Mouse (Mus musculus): ENCODE data around the gene Shcbp1l. TPM values are rescaled to one million over a fixed set of nuclear protein-coding genes. Genes with fewer than 3 reads are reported as not detected.
"Not testable (repeated sequence)": the region's sequence is repeated elsewhere in the genome, so short reads cannot be mapped to it uniquely, and the experiment has no call there.

The Shcbp1l gene
- polyA plus RNA-seq, 1 experiment from 2014 or later = 0.56 TPM

- WGBS = 81% methylated on average over 4 of the region's 4 CpGs
- not testable (repeated sequence) for ATAC-seq (replicated peaks; ENCODE audit: low FRiP score)
Measured at GRCm38 (mm10) chr1:153395706-153396105, 29.3 kb upstream of the Shcbp1l start.

GRCm38 (mm10) chr1:153401765-153402164 is 23.2 kb upstream of the Shcbp1l start:
- H3K27me3 ChIP-seq (replicated peaks; ENCODE audit: control insufficient read depth, insufficient read depth, low read length) = no peaks in the 10 kb centered on the region
- no peak overlapping the region for H3K4me2 ChIP-seq
- no peaks in the 10 kb centered on the region for H3K9me3 ChIP-seq (ENCODE audit: control insufficient read depth, low read length)
- ATAC-seq (replicated peaks; ENCODE audit: low FRiP score) (no peak; the same call in 1 of the 2 replicates), DNase-seq (ENCODE audit: low spot score) (peak; percentile 45)
- H3K4me1 ChIP-seq (replicated peaks; ENCODE audit: control insufficient read depth, insufficient read depth, low read length) = no peaks in the 10 kb centered on the region
- under 1% methylated on average over 7 of the region's 7 CpGs for WGBS
- H3K36me3 ChIP-seq (ENCODE audit: control insufficient read depth, insufficient read depth, low read length) = no peaks in the 10 kb centered on the region
- no peak overlapping the region for H3K9ac ChIP-seq (ENCODE audit: low read depth, low read length)
- H3K4me3 ChIP-seq (ENCODE audit: low read depth, low read length) = no peak overlapping the region
- H3K27ac ChIP-seq (ENCODE audit: low read depth, low read length) = no peak overlapping the region

More at GRCm38 (mm10) chr1:153395706-153396105, 29.3 kb upstream of the Shcbp1l start:
- not testable (repeated sequence) for DNase-seq (ENCODE audit: low spot score); H3K4me1 ChIP-seq (replicated peaks; ENCODE audit: control insufficient read depth, insufficient read depth, low read length); H3K27me3 ChIP-seq (replicated peaks; ENCODE audit: control insufficient read depth, insufficient read depth, low read length); H3K36me3 ChIP-seq (ENCODE audit: control insufficient read depth, insufficient read depth, low read length); H3K9me3 ChIP-seq (ENCODE audit: control insufficient read depth, low read length); H3K27ac ChIP-seq (ENCODE audit: low read depth, low read length); H3K4me2 ChIP-seq; H3K4me3 ChIP-seq (ENCODE audit: low read depth, low read length); H3K9ac ChIP-seq (ENCODE audit: low read depth, low read length)

- not testable (repeated sequence) for H3K4me2 ChIP-seq; H3K27me3 ChIP-seq (replicated peaks; ENCODE audit: control insufficient read depth, insufficient read depth, low read length); H3K4me1 ChIP-seq (replicated peaks; ENCODE audit: control insufficient read depth, insufficient read depth, low read length); H3K9ac ChIP-seq (ENCODE audit: low read depth, low read length); DNase-seq (ENCODE audit: low spot score); H3K27ac ChIP-seq (ENCODE audit: low read depth, low read length); H3K9me3 ChIP-seq (ENCODE audit: control insufficient read depth, low read length); ATAC-seq (replicated peaks; ENCODE audit: low FRiP score); H3K36me3 ChIP-seq (ENCODE audit: control insufficient read depth, insufficient read depth, low read length); H3K4me3 ChIP-seq (ENCODE audit: low read depth, low read length)
- WGBS = 78% methylated on average over 11 of the region's 11 CpGs
Measured at GRCm38 (mm10) chr1:153407641-153408040, 17.3 kb upstream of the Shcbp1l start.

- not testable (repeated sequence) for H3K36me3 ChIP-seq (ENCODE audit: control insufficient read depth, insufficient read depth, low read length); H3K27ac ChIP-seq (ENCODE audit: low read depth, low read length); H3K4me2 ChIP-seq; H3K9ac ChIP-seq (ENCODE audit: low read depth, low read length); H3K4me3 ChIP-seq (ENCODE audit: low read depth, low read length); H3K4me1 ChIP-seq (replicated peaks; ENCODE audit: control insufficient read depth, insufficient read depth, low read length); DNase-seq (ENCODE audit: low spot score); H3K27me3 ChIP-seq (replicated peaks; ENCODE audit: control insufficient read depth, insufficient read depth, low read length); ATAC-seq (replicated peaks; ENCODE audit: low FRiP score); H3K9me3 ChIP-seq (ENCODE audit: control insufficient read depth, low read length)
- WGBS = 59% methylated on average over 5 of the region's 5 CpGs
Measured at GRCm38 (mm10) chr1:153408296-153408695, 16.7 kb upstream of the Shcbp1l start.

- H3K4me3 ChIP-seq (ENCODE audit: low read depth, low read length); H3K27ac ChIP-seq (ENCODE audit: low read depth, low read length); H3K9me3 ChIP-seq (ENCODE audit: control insufficient read depth, low read length); H3K4me2 ChIP-seq; H3K4me1 ChIP-seq (replicated peaks; ENCODE audit: control insufficient read depth, insufficient read depth, low read length); DNase-seq (ENCODE audit: low spot score); H3K9ac ChIP-seq (ENCODE audit: low read depth, low read length); H3K27me3 ChIP-seq (replicated peaks; ENCODE audit: control insufficient read depth, insufficient read depth, low read length); ATAC-seq (replicated peaks; ENCODE audit: low FRiP score); H3K36me3 ChIP-seq (ENCODE audit: control insufficient read depth, insufficient read depth, low read length): not testable (repeated sequence)
- WGBS = 81% methylated on average over 1 of the region's 4 CpGs
Measured at GRCm38 (mm10) chr1:153410915-153411314, 14.0 kb upstream of the Shcbp1l start.

GRCm38 (mm10) chr1:153411723-153412122 is 13.2 kb upstream of the Shcbp1l start:
- H3K9ac ChIP-seq (ENCODE audit: low read depth, low read length) = no peak overlapping the region
- no peak for ATAC-seq (replicated peaks; ENCODE audit: low FRiP score)
- H3K36me3 ChIP-seq (ENCODE audit: control insufficient read depth, insufficient read depth, low read length) = no peaks in the 10 kb centered on the region
- no peak for DNase-seq (ENCODE audit: low spot score)
- H3K27ac ChIP-seq (ENCODE audit: low read depth, low read length) = no peak overlapping the region
- no peaks in the 10 kb centered on the region for H3K27me3 ChIP-seq (replicated peaks; ENCODE audit: control insufficient read depth, insufficient read depth, low read length)
- no peak overlapping the region for H3K4me3 ChIP-seq (ENCODE audit: low read depth, low read length)
- H3K4me1 ChIP-seq (replicated peaks; ENCODE audit: control insufficient read depth, insufficient read depth, low read length) = no peaks in the 10 kb centered on the region
- WGBS = 87% methylated on average over 6 of the region's 6 CpGs
- no peaks in the 10 kb centered on the region for H3K9me3 ChIP-seq (ENCODE audit: control insufficient read depth, low read length)
- H3K4me2 ChIP-seq = no peak overlapping the region

GRCm38 (mm10) chr1:153412663-153413396 is 12.1 kb upstream of the Shcbp1l start:
- WGBS = 82% methylated on average over 3 of the region's 4 CpGs

GRCm38 (mm10) chr1:153413397-153414020 is 11.5 kb upstream of the Shcbp1l start:
- WGBS = 82% methylated on average over 13 of the region's 13 CpGs
- not testable (repeated sequence) for H3K4me2 ChIP-seq; H3K27ac ChIP-seq (ENCODE audit: low read depth, low read length); H3K4me3 ChIP-seq (ENCODE audit: low read depth, low read length); H3K9ac ChIP-seq (ENCODE audit: low read depth, low read length); H3K27me3 ChIP-seq (replicated peaks; ENCODE audit: control insufficient read depth, insufficient read depth, low read length); ATAC-seq (replicated peaks; ENCODE audit: low FRiP score); H3K4me1 ChIP-seq (replicated peaks; ENCODE audit: control insufficient read depth, insufficient read depth, low read length); DNase-seq (ENCODE audit: low spot score); H3K9me3 ChIP-seq (ENCODE audit: control insufficient read depth, low read length); H3K36me3 ChIP-seq (ENCODE audit: control insufficient read depth, insufficient read depth, low read length)

More at GRCm38 (mm10) chr1:153412663-153413396, 12.1 kb upstream of the Shcbp1l start:
- not testable (repeated sequence) for H3K36me3 ChIP-seq (ENCODE audit: control insufficient read depth, insufficient read depth, low read length); H3K4me3 ChIP-seq (ENCODE audit: low read depth, low read length); H3K27me3 ChIP-seq (replicated peaks; ENCODE audit: control insufficient read depth, insufficient read depth, low read length); H3K27ac ChIP-seq (ENCODE audit: low read depth, low read length); H3K9me3 ChIP-seq (ENCODE audit: control insufficient read depth, low read length); H3K4me1 ChIP-seq (replicated peaks; ENCODE audit: control insufficient read depth, insufficient read depth, low read length); H3K4me2 ChIP-seq; DNase-seq (ENCODE audit: low spot score); ATAC-seq (replicated peaks; ENCODE audit: low FRiP score); H3K9ac ChIP-seq (ENCODE audit: low read depth, low read length)

Measured in liver, embryonic 11.5 days (tissue).